Mouse (Mus musculus) urinary bladder, adult 18-20 months (tissue): ENCODE data around the gene Itga6.
A peak's percentile ranks its signal among the peaks of the same experiment; 100 is the strongest.

Experiments
- DNase-seq, 2 experiments: peaks; one replicate each; pipeline ENCODE4 v3.0.0; 2022; ENCODE audit warnings: low spot score in 2 of 2, mixed read lengths in 2 of 2

The Itga6 gene

DNA sequence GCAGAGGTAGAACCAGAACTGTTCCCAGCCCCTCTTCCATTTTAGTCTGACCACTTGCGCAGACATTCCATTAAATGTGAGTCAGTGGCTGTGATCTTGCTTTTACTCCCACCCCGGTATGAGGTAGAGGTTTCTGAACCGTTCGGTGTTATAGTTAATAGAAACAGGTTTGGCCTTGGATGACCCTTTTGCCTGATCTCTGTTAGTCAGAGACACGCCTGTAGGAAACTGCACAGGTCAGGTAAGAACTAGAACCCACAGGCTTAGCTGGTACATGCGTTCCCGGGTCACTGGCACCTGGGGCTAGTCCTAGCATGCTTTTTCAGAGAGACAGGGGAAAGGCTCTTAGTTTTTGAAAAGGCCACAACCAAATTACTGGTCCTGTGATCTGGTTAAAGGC is 59.7 kb downstream of the Itga6 start:
- peak in 1 of 2 experiments; percentile 75 for DNase-seq

- no peak for DNase-seq
Observed at GRCm38 (mm10) chr2:71805611-71806567, 60.5 kb downstream of the Itga6 start.

- DNase-seq: no peak
Observed at GRCm38 (mm10) chr2:71809289-71809860, 64.0 kb downstream of the Itga6 start.

GRCm38 (mm10) chr2:71810010-71810409 is 64.6 kb downstream of the Itga6 start:
- no peak for DNase-seq

DNA sequence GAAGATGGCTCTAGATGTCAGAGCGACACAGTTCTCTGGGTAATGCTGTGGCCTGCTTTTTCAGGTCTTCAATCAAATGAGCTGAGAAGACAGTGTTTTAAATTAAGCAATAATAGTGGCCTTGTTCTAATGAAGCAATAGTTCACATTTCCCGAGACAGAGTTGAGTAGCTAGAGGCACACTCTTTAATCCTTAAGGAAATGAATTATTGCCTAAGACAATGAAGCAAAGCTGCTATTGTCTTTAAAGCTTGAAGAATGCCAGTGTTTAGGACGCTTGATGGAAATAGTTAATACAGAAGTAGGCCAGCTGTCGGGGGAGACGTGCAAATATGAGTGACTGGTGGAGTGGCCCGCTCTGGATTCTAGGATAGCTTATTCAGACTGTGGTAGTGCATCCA is 65.5 kb downstream of the Itga6 start:
- no peak for DNase-seq

GRCm38 (mm10) chr2:71812221-71813021 is 67.0 kb downstream of the Itga6 start:
- DNase-seq: peak; percentile 51 to 73

DNA sequence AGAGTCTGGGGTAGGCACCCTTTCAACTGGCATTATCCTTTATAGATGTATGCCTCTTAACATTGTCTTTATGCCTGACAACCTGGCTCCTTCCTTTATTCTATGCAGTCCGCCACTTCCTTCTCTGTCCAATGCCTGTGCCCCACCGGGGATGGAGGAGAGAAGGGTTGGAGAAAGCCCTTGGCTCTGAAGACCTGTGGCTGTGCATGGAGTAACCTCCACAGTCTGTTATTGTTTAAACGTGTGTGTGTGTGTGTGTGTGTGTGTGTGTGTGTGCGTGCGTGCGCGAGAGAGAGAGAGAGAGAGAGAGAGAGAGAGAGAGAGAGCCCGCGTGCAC is 67.6 kb downstream of the Itga6 start:
- DNase-seq: no peak

GRCm38 (mm10) chr2:71813371-71813770 is 68.0 kb downstream of the Itga6 start:
- DNase-seq: no peak

GRCm38 (mm10) chr2:71814016-71814415 is 68.6 kb downstream of the Itga6 start:
- peak in 1 of 2 experiments; percentile 34 for DNase-seq

DNA sequence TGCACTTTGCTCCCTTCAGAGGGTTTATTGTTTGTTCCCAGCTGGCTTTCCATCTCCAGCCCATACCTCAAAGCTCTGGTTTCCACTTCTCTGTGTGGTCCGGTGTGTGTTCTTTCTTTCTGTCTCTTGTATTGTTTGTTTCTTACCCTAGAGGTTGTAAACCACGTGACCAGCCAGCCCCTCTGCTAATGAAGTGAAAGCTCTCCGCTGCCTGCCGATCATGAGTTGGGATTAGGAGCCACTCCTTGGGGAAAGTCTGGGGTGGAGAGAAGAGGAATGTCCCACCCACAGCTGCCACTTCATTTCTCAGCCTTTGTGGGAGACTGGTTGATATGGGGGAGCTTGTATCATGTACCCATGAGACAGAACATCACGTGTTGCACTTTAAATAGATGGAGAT is 69.9 kb downstream of the Itga6 start:
- DNase-seq: no peak

- DNase-seq: no peak
Observed at GRCm38 (mm10) chr2:71816391-71817041, 71.1 kb downstream of the Itga6 start.

- no peak for DNase-seq
Observed at GRCm38 (mm10) chr2:71824146-71824545, 78.7 kb downstream of the Itga6 start.

DNA sequence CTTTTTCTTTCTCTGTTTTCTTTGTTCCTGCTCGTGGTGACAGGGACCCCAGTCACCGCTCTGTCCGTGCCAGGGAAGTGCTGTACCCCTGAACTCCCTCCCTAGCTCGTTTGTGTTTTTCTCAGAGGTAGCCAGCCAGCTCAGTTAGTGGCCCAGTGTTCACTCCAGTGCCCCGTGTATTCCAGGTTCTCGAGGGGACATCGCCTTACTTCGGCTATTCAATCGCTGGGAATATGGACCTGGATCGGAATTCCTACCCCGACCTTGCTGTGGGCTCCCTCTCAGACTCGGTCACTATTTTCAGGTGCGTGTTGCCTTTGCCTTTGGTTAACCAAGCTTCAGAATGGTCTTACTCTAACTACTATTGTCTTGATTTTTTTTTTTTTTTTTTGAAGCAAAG is 82.3 kb downstream of the Itga6 start:
- no peak for DNase-seq

- no peak for DNase-seq
Observed at GRCm38 (mm10) chr2:71828928-71829327, 83.5 kb downstream of the Itga6 start.

- no peak for DNase-seq
Observed at GRCm38 (mm10) chr2:71833626-71834025, 88.2 kb downstream of the Itga6 start.

GRCm38 (mm10) chr2:71834371-71834770 is 89.0 kb downstream of the Itga6 start:
- no peak for DNase-seq

DNA sequence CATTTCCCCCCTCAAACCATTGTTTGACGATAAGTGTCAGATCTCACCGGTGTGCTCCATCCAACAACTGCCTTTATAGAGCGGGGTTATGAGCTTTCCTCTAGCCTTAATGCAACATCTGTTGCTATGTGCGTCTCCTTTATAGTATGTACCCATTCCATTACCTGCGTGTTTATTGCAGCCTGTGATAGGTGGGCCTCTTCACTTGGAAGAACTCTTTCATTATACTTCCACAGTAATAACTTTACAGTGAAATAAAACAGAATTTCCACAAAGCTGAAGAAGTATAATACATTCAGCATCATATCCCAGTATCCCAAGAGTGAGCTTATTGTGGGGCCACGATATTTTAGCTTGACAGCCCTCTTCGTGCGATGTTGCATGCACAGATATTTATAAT is 90.1 kb downstream of the Itga6 start:
- DNase-seq: no peak

DNA sequence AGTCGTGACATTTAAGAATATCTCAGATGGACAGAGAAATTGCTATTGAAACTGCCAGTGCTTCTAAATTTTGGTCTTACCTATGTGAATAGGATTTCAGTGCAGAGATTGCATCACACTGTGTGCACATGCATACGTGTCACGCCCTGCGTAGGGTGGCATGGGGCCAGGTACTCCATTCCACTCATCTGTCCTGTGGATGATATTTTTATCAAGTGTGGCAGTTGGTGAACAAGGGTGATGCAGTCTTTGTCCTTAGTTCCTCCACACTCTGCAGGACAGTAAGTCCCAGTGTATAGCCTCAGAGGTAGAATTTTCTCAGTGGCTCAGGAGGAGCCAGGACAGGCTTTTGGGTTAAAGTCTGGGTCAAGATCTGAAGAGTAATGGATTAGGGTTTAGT is 90.8 kb downstream of the Itga6 start:
- DNase-seq: no peak

- DNase-seq: no peak
Observed at GRCm38 (mm10) chr2:71837261-71837660, 91.8 kb downstream of the Itga6 start.

DNA sequence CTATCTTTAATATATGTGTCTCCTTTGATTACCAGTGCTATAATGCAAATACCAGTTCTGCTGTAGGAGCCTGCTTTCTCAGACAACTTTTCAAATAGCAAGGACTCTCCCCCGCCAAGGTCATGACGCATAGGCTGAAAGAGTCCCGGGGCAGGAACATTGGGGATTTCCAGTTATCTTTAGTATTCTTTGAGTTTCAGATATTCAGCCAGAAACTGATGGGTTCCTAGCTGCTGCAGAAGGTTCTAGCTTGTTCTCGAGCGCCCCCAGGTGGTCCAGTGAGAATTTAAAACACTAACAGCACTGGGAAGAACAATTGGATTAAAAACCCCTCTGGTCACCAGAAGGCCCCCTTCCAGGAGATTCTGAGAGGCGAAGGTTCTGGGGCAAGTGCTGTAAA is 92.4 kb downstream of the Itga6 start:
- peak in 1 of 2 experiments; percentile 37 for DNase-seq

GRCm38 (mm10) chr2:71843316-71843715 is 97.9 kb downstream of the Itga6 start:
- no peak for DNase-seq

DNA sequence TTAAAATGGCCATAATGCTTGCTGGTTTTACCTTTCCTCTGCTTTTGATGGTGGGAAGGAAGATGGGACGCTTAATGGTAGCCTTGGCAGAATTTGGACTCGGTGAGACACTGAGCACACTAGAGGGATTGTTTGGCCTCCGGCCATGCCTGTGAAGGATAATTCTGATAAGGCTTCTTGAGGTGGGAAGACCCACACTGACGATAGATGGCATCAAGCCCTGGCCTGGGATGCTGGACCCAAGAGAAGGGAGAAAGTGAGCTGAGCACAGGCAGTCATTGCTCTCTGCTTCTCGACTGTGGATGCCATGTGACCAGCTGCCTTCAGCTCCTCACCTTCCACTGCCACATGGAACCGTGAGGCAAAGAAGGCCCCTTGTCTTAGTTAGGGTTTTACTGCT is 99.5 kb downstream of the Itga6 start:
- DNase-seq: no peak
